Mouse (Mus musculus) ES-Bruce4 (cell line): ENCODE measurements at regions not wholly inside any gene's neighbourhood (a gene's known extent, or its start where the extent isn't known, plus 50 kb on each side); places are given as distances from the start of the nearest gene placed in this dataset.

Experiments
- CTCF ChIP-seq: IDR thresholded peaks from one replicate; pipeline ENCODE4 v1.8.1; 2011; ENCODE audit warnings: low read depth, low read length
- EP300 ChIP-seq: IDR thresholded peaks from 2 replicates; pipeline ENCODE4 v1.6.1; 2011; ENCODE audit warnings: low read depth, low read length; ENCODE audit not compliant: insufficient read depth
- POLR2A ChIP-seq: IDR thresholded peaks from one replicate; pipeline ENCODE4 v1.8.1; 2011; ENCODE audit warnings: low read length; ENCODE audit not compliant: insufficient read depth

DNA sequence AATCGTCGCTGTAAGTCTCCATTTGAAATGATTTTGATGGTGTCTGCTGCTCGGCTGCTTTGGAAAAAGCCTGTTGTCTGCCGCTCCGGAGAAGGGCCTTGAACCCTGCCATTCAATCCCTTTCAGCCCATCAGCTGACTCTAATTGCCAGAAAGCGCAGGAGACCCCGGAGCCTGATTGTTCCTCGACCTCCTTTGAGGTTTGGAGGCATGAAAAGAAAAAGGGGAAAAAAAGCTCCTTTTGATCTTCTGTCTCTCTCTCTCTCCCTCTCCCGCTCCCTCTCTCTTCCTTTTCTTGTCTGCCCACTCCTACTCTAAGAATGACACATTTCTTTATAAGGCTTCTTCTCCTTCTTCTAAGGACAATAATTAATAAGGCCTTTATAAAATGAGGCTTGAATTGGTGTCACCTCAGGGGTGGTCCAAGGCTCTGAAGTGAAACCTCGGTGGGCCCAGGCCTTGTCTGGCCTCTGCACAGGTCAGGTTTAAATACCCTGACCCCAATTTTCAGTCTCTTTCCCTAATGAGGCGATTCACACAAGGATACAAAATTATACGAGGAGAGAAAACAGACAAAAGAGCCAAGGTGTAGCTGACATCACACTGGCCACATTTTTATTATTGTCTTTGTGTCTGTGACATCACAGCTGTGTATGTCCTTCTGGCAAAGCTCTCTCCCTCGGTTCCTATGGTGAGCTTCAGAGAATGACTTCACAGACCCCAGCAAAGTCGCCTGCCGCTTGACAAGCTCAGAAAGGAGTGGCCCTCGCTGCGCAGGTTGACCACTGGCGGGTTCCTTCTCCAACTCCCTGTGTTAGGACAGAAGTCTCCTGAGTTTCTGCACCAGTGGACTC is 787.4 kb downstream of the Nr2f2 start:
- no peak for TF ChIP-seq CTCF
- no peak for TF ChIP-seq POLR2A
- no peak for TF ChIP-seq EP300
